In genomic region chr8:70152537-70153257, GRCm38 (mm10) we compare ENCODE assay signal across 8 mouse cellular contexts. TPM values are rescaled to one million over a fixed set of nuclear protein-coding genes. Genes with fewer than 3 reads are reported as not detected.
A peak's percentile ranks its signal among the peaks of the same experiment; 100 is the strongest.
DNase-seq lines count a peak whose midpoint lies in the region; ATAC-seq and TF ChIP-seq lines count a peak whose summit lies in the region.

No protein-coding gene starts in this region.

- peak overlapping the region; percentile 42 for H3K4me2 ChIP-seq in hindbrain, postnatal 0 days (ENCODE audit: low read depth, low read length)
- H3K4me2 ChIP-seq in limb, embryonic 15.5 days = peak overlapping the region; percentile 38
- H3K4me2 ChIP-seq in midbrain, embryonic 15.5 days = peak overlapping the region; percentile 39

- no peak overlapping the region for H3K9ac ChIP-seq in hindbrain, postnatal 0 days (replicated peaks; ENCODE audit: low read length)
- no peak overlapping the region for H3K9ac ChIP-seq in limb, embryonic 15.5 days
- H3K9ac ChIP-seq in midbrain, embryonic 15.5 days = no peak overlapping the region

- no peaks in the 10 kb centered on the region for H3K36me3 ChIP-seq in hindbrain, postnatal 0 days (ENCODE audit: insufficient read depth, low read length)
- peaks cover under 1% of the 10 kb centered on the region; the same call in 1 of the 2 replicates for H3K36me3 ChIP-seq in limb, embryonic 15.5 days
- no peaks in the 10 kb centered on the region for H3K36me3 ChIP-seq in midbrain, embryonic 15.5 days (replicated peaks)

- ATAC-seq in hindbrain, postnatal 0 days = peak; percentile 90
- ATAC-seq in limb, embryonic 15.5 days (ENCODE audit: insufficient number of reproducible peaks, low FRiP score, low TSS enrichment, low read depth) = peak; percentile 85
- peak; percentile 86 for ATAC-seq in midbrain, embryonic 15.5 days (replicated peaks)

- H3K4me1 ChIP-seq in hindbrain, postnatal 0 days (ENCODE audit: insufficient read depth, low read length) = no peaks in the 10 kb centered on the region
- peaks cover 15% of the 10 kb centered on the region for H3K4me1 ChIP-seq in limb, embryonic 15.5 days
- H3K4me1 ChIP-seq in midbrain, embryonic 15.5 days = peaks cover 9% of the 10 kb centered on the region

- H3K4me3 ChIP-seq in hindbrain, postnatal 0 days (ENCODE audit: low read length) = no peak overlapping the region
- peak overlapping the region; percentile 16; the same call in 1 of the 2 replicates for H3K4me3 ChIP-seq in limb, embryonic 15.5 days
- H3K4me3 ChIP-seq in midbrain, embryonic 15.5 days = no peak overlapping the region

- 16% methylated on average over 22 of the region's 22 CpGs for WGBS in hindbrain, postnatal 0 days
- WGBS in limb, embryonic 15.5 days = 12% methylated on average over 22 of the region's 22 CpGs
- 10% methylated on average over 18 of the region's 22 CpGs for WGBS in midbrain, embryonic 15.5 days

- no peaks in the 10 kb centered on the region for H3K9me3 ChIP-seq in hindbrain, postnatal 0 days (ENCODE audit: low read length)
- H3K9me3 ChIP-seq in limb, embryonic 15.5 days = no peaks in the 10 kb centered on the region
- H3K9me3 ChIP-seq in midbrain, embryonic 15.5 days = no peaks in the 10 kb centered on the region

- H3K27me3 ChIP-seq in hindbrain, postnatal 0 days (ENCODE audit: insufficient read depth, low read length) = no peaks in the 10 kb centered on the region
- H3K27me3 ChIP-seq in limb, embryonic 15.5 days = no peaks in the 10 kb centered on the region; the same call in 1 of the 2 replicates
- no peaks in the 10 kb centered on the region for H3K27me3 ChIP-seq in midbrain, embryonic 15.5 days (replicated peaks)

- TF ChIP-seq CTCF in hindbrain, postnatal 0 days (IDR thresholded peaks at IDR 0.05; ENCODE audit: low read depth) = no peak

- H3K27ac ChIP-seq in hindbrain, postnatal 0 days = no peak overlapping the region
- no peak overlapping the region; the same call in 1 of the 2 replicates for H3K27ac ChIP-seq in limb, embryonic 15.5 days
- H3K27ac ChIP-seq in midbrain, embryonic 15.5 days = no peak overlapping the region

- DNase-seq in layer of hippocampus, postnatal 14 days (ENCODE audit: low spot score in 2 of 2) = peak; percentile 30 to 57
- no peak for DNase-seq in layer of hippocampus, adult 11-12 months (ENCODE audit: low spot score)
- DNase-seq in c-Kit-positive CD71-positive TER-119-negative erythroid progenitor cells, embryonic 14.5 days (ENCODE audit: low read depth) = peak; percentile 84
- DNase-seq in gastrocnemius, postnatal 10 days = peak; percentile 64
- DNase-seq in hindbrain, postnatal 0 days (ENCODE audit: low spot score) = peak; percentile 84
- peak; percentile 83 to 84 for DNase-seq in spleen, postnatal 36 days (ENCODE audit: low spot score in 2 of 2)

RNA-seq across cellular contexts. Expression of gene Mef2b, which starts 13.2 kb away (rescaled TPM):
- total RNA-seq in layer of hippocampus, postnatal 14 days (2021) = under 1 TPM; 0.29 to 0.41 TPM
- under 1 TPM; 0.35 to 0.45 TPM for total RNA-seq in gastrocnemius, postnatal 10 days (2021)
- total RNA-seq in hindbrain, postnatal 0 days (2014; rRNA removed) = 0.40 and 0.52 TPM in 2 replicates
- polyA plus RNA-seq in hindbrain, postnatal 0 days (2015; fragmentation: Nextera tagmentation; extraction: Ambion mirVana) = 0.90 and 1.1 TPM in 2 replicates
- 0.19 and 0.48 TPM in 2 replicates for polyA plus RNA-seq in limb, embryonic 15.5 days (2015; fragmentation: Nextera tagmentation; extraction: Ambion mirVana)
- polyA plus RNA-seq in midbrain, embryonic 15.5 days (2015; fragmentation: Nextera tagmentation; extraction: Ambion mirVana) = 0.37 and 0.56 TPM in 2 replicates

RNA-seq across cellular contexts. Expression of gene Borcs8, which starts 13.4 kb away (rescaled TPM):
- total RNA-seq in layer of hippocampus, postnatal 14 days (2021) = 10 to 100 TPM; 42.0 to 44.1 TPM
- total RNA-seq in gastrocnemius, postnatal 10 days (2021) = 10 to 100 TPM; 17.0 to 23.9 TPM
- 71.4 and 74.0 TPM in 2 replicates for total RNA-seq in hindbrain, postnatal 0 days (2014; rRNA removed)
- 47.5 and 55.0 TPM in 2 replicates for polyA plus RNA-seq in hindbrain, postnatal 0 days (2015; fragmentation: Nextera tagmentation; extraction: Ambion mirVana)
- polyA plus RNA-seq in limb, embryonic 15.5 days (2015; fragmentation: Nextera tagmentation; extraction: Ambion mirVana) = 54.1 and 55.2 TPM in 2 replicates
- 59.1 and 64.8 TPM in 2 replicates for polyA plus RNA-seq in midbrain, embryonic 15.5 days (2015; fragmentation: Nextera tagmentation; extraction: Ambion mirVana)

RNA-seq across cellular contexts. Expression of gene Rfxank, which starts 13.7 kb away (rescaled TPM):
- 10 to 100 TPM in 1 of 2 experiments, 1 to 10 TPM in 1; 9.9 to 12.6 TPM for total RNA-seq in layer of hippocampus, postnatal 14 days (2021)
- total RNA-seq in gastrocnemius, postnatal 10 days (2021) = 10 to 100 TPM in 1 of 2 experiments, 1 to 10 TPM in 1; 8.2 to 10.1 TPM
- total RNA-seq in hindbrain, postnatal 0 days (2014; rRNA removed) = 13.8 and 20.5 TPM in 2 replicates
- polyA plus RNA-seq in hindbrain, postnatal 0 days (2015; fragmentation: Nextera tagmentation; extraction: Ambion mirVana) = 8.4 and 9.7 TPM in 2 replicates
- polyA plus RNA-seq in limb, embryonic 15.5 days (2015; fragmentation: Nextera tagmentation; extraction: Ambion mirVana) = 20.2 and 20.9 TPM in 2 replicates
- polyA plus RNA-seq in midbrain, embryonic 15.5 days (2015; fragmentation: Nextera tagmentation; extraction: Ambion mirVana) = 13.4 and 14.2 TPM in 2 replicates

RNA-seq across cellular contexts. Expression of gene Tmem161a, which starts 19.5 kb away (rescaled TPM):
- 10 to 100 TPM; 46.1 to 49.4 TPM for total RNA-seq in layer of hippocampus, postnatal 14 days (2021)
- 10 to 100 TPM; 72.8 to 74.7 TPM for total RNA-seq in gastrocnemius, postnatal 10 days (2021)
- 53.7 and 72.4 TPM in 2 replicates for total RNA-seq in hindbrain, postnatal 0 days (2014; rRNA removed)
- 45.2 and 46.4 TPM in 2 replicates for polyA plus RNA-seq in hindbrain, postnatal 0 days (2015; fragmentation: Nextera tagmentation; extraction: Ambion mirVana)
- 64.9 and 74.3 TPM in 2 replicates for polyA plus RNA-seq in limb, embryonic 15.5 days (2015; fragmentation: Nextera tagmentation; extraction: Ambion mirVana)
- 60.9 and 62.0 TPM in 2 replicates for polyA plus RNA-seq in midbrain, embryonic 15.5 days (2015; fragmentation: Nextera tagmentation; extraction: Ambion mirVana)

RNA-seq across cellular contexts. Expression of gene Nr2c2ap, which starts 21.6 kb away (rescaled TPM):
- total RNA-seq in layer of hippocampus, postnatal 14 days (2021) = 10 to 100 TPM; 26.9 to 31.2 TPM
- total RNA-seq in gastrocnemius, postnatal 10 days (2021) = 1 to 10 TPM; 6.3 to 7.1 TPM
- total RNA-seq in hindbrain, postnatal 0 days (2014; rRNA removed) = 6.1 and 9.4 TPM in 2 replicates
- polyA plus RNA-seq in hindbrain, postnatal 0 days (2015; fragmentation: Nextera tagmentation; extraction: Ambion mirVana) = 48.5 and 50.2 TPM in 2 replicates
- 31.2 and 33.3 TPM in 2 replicates for polyA plus RNA-seq in limb, embryonic 15.5 days (2015; fragmentation: Nextera tagmentation; extraction: Ambion mirVana)
- 36.7 and 39.1 TPM in 2 replicates for polyA plus RNA-seq in midbrain, embryonic 15.5 days (2015; fragmentation: Nextera tagmentation; extraction: Ambion mirVana)
